Mouse (Mus musculus) small intestine, adult 2 months (tissue): ENCODE data around the gene Marcksl1. TPM values are rescaled to one million over a fixed set of nuclear protein-coding genes. Genes with fewer than 3 reads are reported as not detected.
"Not testable (repeated sequence)": the region's sequence is repeated elsewhere in the genome, so short reads cannot be mapped to it uniquely, and the experiment has no call there.

Source experiments
- H3K27ac ChIP-seq: fragments of 200-500 bp; 2 replicates; pipeline ENCODE4 v1.5.1; 2012; ENCODE audit warnings: low read depth, low read length, control low read depth, inconsistent platforms; ENCODE audit not compliant: insufficient read depth
- H3K27me3 ChIP-seq: fragments of 200-500 bp; 2 replicates; pipeline ENCODE4 v1.6.1; 2012; ENCODE audit warnings: mild to moderate bottlenecking, moderate library complexity, low read length, inconsistent platforms; ENCODE audit not compliant: control insufficient read depth, insufficient read depth
- H3K36me3 ChIP-seq: fragments of 200-500 bp; 2 replicates; pipeline ENCODE4 v1.6.1; 2012; ENCODE audit warnings: mild to moderate bottlenecking, low read length, control low read depth, inconsistent platforms; ENCODE audit not compliant: control insufficient read depth, insufficient read depth
- H3K4me1 ChIP-seq: fragments of 200-500 bp; 2 replicates; pipeline ENCODE4 v1.6.1; 2012; ENCODE audit warnings: low read length, inconsistent platforms, mixed read lengths; ENCODE audit not compliant: control insufficient read depth, insufficient read depth, insufficient read length
- H3K4me3 ChIP-seq: fragments of 200-500 bp; 2 replicates; pipeline ENCODE4 v1.5.1; 2012; ENCODE audit warnings: low read depth, mild to moderate bottlenecking, control low read depth, inconsistent platforms, low read length, moderate library complexity
- CTCF ChIP-seq: fragments of 200-500 bp; IDR thresholded peaks from 2 replicates; pipeline ENCODE4 v1.5.1; 2012; ENCODE audit warnings: low read depth, mild to moderate bottlenecking, control low read depth, inconsistent platforms, low read length, moderate library complexity, mixed read lengths; ENCODE audit not compliant: insufficient replicate concordance, insufficient read length; ENCODE audit errors: extremely low read depth
- POLR2A ChIP-seq: fragments of 200-500 bp; IDR thresholded peaks from 2 replicates; pipeline ENCODE4 v1.6.1; 2012; ENCODE audit warnings: low read depth, mild to moderate bottlenecking, control low read depth, inconsistent platforms, low read length, moderate library complexity
- WGBS: fragments of 180-500 bp; shearing (Covaris S2); methylation state at CpG from one replicate; pipeline ENCODE4 v1.1.7; 2018; 5-methylcytosine and 5-hydroxymethylcytosine counted together
- polyA plus RNA-seq: library from polyadenylated mRNA; depleted of rRNA; stranded (reverse); fragments of >200 nt; gene quantifications from 2 replicates; pipeline ENCODE4 v1.2.3, GENCODE M21; 2012

The Marcksl1 gene
- polyA plus RNA-seq, 1 experiment, result 37.3 TPM

DNA sequence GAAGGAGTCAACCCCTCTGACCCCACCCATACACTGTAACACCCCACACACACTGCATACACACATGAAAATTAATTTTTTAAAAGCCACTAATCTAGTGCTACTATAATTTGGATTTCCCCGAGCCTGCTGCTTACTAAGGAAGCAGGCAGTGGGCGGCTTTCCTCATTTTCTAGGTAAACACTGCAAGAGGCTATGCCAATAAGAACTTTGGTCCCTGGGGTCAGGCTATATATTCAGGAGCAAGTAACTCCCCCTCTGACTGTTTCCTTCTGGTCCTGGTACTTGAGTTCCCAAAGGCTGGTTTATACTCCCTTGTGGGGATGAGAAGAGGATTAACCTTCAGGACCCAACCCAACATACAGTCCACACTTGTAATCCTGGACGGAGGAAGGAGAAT is 12.5 kb downstream of the Marcksl1 start:
- no peaks in the 10 kb centered on the region for H3K27me3 ChIP-seq
- peaks cover 65% of the 10 kb centered on the region for H3K36me3 ChIP-seq
- TF ChIP-seq CTCF, result no peak
- no peak for TF ChIP-seq POLR2A
- no peak overlapping the region for H3K4me3 ChIP-seq
- 0 out of 2 replicates have a peak, but pooled peaks cover 2% of the 10 kb centered on the region for H3K4me1 ChIP-seq
- WGBS, result 46% methylated on average over 3 of the region's 3 CpGs
- no peak overlapping the region for H3K27ac ChIP-seq

DNA sequence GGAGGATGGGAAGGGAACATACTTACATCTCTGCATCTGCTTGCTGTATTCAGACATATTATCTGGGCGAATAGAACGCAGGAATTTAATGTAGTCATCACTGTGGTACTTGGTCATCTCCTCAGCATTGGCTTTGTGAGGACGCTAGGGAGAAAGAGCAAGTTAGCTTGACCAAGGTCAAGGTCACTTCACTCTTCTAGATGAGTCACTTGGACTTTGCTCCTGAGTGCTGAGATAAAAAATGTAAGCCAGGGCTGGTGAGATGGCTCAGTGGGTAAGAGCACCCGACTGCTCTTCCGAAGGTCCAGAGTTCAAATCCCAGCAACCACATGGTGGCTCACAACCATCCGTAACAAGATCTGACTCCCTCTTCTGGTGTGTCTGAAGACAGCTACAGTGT is 15.5 kb downstream of the Marcksl1 start:
- H3K36me3 ChIP-seq, result peaks cover 53% of the 10 kb centered on the region
- H3K4me1 ChIP-seq, H3K4me3 ChIP-seq, H3K27me3 ChIP-seq, H3K27ac ChIP-seq: not testable (repeated sequence)
- WGBS, result 72% methylated on average over 6 of the region's 6 CpGs

DNA sequence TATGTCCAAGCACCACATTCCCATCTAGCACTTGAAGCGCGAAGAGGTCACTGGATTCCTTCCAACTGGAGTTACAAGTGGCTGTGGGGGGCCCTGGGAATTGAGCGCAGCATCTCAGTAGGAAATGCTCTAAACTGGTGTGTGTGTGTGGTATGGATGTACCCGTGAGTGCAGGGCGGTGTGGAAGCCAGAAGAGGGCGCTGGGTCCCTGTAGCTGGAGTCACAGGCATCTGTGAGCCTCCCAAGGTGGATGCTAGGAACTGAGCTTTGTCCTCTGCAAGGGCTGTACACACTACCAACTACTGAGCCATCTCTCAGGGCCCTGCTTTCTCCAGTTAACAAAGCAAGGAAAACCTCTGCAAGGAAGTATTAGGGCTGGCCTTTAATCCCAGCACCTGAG is 26.6 kb downstream of the Marcksl1 start:
- Histone ChIP-seq H3K27ac (no peak overlapping the region), H3K27me3 (no peaks in the 10 kb centered on the region), H3K4me3 (no peak overlapping the region), H3K4me1 (peaks cover 5% of the 10 kb centered on the region), H3K36me3 (no peaks in the 10 kb centered on the region)
- TF ChIP-seq POLR2A (no peak), CTCF (peak; percentile 52; the same call in 1 of the 2 replicates)
- 84% methylated on average over 6 of the region's 6 CpGs for WGBS

DNA sequence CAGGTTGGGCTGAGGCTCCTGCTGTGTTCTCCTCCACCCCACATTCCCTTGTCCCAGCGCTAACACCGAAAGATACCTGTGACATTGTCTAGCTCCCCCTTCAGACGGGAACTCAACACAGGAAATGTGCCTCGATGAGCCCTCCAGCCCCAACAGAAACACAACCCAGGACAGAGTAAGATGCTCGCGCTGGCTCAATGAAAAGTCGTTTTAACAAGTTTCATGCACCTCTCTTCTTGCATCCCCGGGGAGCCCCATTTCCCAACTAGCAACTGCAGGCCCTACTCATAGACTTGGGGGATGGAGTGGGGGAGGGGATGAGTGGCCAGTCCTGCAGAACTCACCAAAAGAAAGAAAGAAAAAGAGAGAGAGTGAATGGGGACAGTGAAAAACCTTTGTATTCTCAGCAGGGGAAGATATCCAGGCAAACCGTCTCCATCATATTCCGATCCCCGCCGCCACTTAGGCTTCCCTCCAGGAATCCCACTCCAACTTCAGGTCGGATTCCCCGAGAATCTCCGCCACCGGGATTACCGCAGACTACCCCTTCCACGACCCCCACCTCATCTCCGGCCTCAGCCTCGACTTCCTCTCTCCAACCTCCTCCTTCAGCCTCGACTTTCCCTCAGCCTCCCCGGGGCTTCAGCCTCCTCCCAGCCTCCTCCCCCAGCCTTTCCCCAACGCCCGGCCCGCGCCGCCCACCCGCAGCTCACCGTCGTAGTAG is 28.6 kb downstream of the Marcksl1 start:
- TF ChIP-seq CTCF (no peak), POLR2A (no peak)
- Histone ChIP-seq H3K4me1 (peaks cover 5% of the 10 kb centered on the region), H3K27me3 (no peaks in the 10 kb centered on the region), H3K36me3 (no peaks in the 10 kb centered on the region), H3K4me3 (peak overlapping the region; percentile 99), H3K27ac (0 out of 2 replicates have a peak overlapping the region, but pooled peaks have one; percentile 22)
- WGBS, result under 1% methylated on average over 30 of the region's 30 CpGs

DNA sequence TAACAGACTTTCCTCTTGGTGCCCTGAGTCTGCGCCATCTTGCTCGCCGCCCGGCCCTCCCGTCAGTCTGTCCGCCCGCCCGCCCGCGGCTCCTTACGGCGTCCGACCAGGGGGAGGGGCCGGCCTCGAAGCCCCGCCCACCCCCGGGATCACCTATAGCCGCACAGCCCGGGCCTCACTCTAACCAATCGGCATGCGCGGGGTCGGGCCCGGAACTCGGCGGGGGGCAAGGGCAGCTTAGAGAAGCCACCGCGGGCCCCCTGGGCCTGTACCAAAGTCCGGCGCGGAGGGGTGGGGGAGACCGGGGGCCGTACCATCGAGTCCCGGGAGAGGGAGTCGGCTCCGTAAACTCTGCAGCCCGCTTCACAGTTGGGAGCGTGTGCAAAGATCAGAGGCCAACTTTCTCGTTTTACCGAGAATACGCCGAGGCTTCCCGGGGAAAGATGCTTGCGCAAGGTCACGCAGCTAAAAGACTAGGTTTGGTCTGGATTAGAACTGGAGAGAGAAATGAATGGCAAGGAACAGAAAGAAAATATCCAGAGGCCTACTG is 29.3 kb downstream of the Marcksl1 start, which contains the start of gene Hdac1:
Gene Hdac1, minus strand, starts transcription at position 122 of the 550 bp plus-strand sequence.
- peak within 1 kb of the TSS; percentile 71 for H3K27ac ChIP-seq
- H3K27me3 ChIP-seq, result no peaks in the 10 kb centered on the region
- peak within 1 kb of the TSS; percentile 99 for H3K4me3 ChIP-seq
- H3K4me1 ChIP-seq, result peaks cover 5% of the 10 kb centered on the region
- TF ChIP-seq POLR2A, result peak; percentile 71; the same call in 1 of the 2 replicates
- TF ChIP-seq CTCF, result 0 out of 2 replicates have a peak, but pooled peaks have one; percentile 13
- H3K36me3 ChIP-seq, result no peaks in the 10 kb centered on the region
- under 1% methylated on average over 46 of the region's 46 CpGs for WGBS

DNA sequence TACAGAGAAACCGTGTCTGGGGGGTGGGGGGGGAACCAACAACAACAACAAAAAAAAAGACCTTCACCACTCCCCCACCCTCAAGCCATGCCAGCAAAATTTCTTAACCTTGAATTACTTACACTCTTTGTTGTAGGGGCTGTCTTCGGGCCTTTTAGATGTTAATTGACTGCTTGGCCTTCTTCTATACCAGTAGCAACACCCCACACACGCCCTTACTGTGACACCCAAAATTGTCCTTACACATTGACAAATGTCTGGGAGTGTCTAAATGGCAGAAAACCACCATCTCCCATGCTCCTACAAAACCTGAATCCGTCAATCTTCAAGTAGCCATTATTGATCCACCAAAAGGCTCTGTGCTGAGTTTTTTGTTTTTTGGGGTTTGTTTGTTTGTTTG is 30.7 kb downstream of the Marcksl1 start:
- WGBS, result 82% methylated on average over 4 of the region's 4 CpGs
- Histone ChIP-seq H3K4me1 (peaks cover 5% of the 10 kb centered on the region), H3K27ac (no peak overlapping the region), H3K36me3 (no peaks in the 10 kb centered on the region), H3K4me3 (no peak overlapping the region), H3K27me3 (no peaks in the 10 kb centered on the region)
- TF ChIP-seq POLR2A (no peak), CTCF (no peak)

- not testable (repeated sequence) for H3K4me3 ChIP-seq, H3K36me3 ChIP-seq, H3K27me3 ChIP-seq, H3K27ac ChIP-seq, H3K4me1 ChIP-seq
- 78% methylated on average over 4 of the region's 4 CpGs for WGBS
Measured at GRCm38 (mm10) chr4:129547631-129548030, 34.2 kb downstream of the Marcksl1 start.

GRCm38 (mm10) chr4:129549306-129549705 is 35.9 kb downstream of the Marcksl1 start:
- Histone ChIP-seq H3K4me1 (no peaks in the 10 kb centered on the region), H3K36me3 (no peaks in the 10 kb centered on the region), H3K4me3 (no peak overlapping the region), H3K27ac (no peak overlapping the region), H3K27me3 (no peaks in the 10 kb centered on the region)
- TF ChIP-seq CTCF (peak; percentile 53; the same call in 1 of the 2 replicates), POLR2A (no peak)
- WGBS, result 88% methylated on average over 2 of the region's 2 CpGs
